Mouse (Mus musculus) subcutaneous adipose tissue, adult 2 months (tissue): ENCODE measurements around the gene Cd3e. TPM values are rescaled to one million over a fixed set of nuclear protein-coding genes. Genes with fewer than 3 reads are reported as not detected.

Source experiments
- polyA plus RNA-seq: library from polyadenylated mRNA; depleted of rRNA; stranded (reverse); fragments of >200 nt; gene quantifications from 2 replicates; pipeline ENCODE4 v1.2.3, GENCODE M21; 2012; ENCODE audit warnings: low replicate concordance; rRNA removed

The Cd3e gene
- polyA plus RNA-seq: 1.0 and 1.3 TPM in 2 replicates

DNA sequence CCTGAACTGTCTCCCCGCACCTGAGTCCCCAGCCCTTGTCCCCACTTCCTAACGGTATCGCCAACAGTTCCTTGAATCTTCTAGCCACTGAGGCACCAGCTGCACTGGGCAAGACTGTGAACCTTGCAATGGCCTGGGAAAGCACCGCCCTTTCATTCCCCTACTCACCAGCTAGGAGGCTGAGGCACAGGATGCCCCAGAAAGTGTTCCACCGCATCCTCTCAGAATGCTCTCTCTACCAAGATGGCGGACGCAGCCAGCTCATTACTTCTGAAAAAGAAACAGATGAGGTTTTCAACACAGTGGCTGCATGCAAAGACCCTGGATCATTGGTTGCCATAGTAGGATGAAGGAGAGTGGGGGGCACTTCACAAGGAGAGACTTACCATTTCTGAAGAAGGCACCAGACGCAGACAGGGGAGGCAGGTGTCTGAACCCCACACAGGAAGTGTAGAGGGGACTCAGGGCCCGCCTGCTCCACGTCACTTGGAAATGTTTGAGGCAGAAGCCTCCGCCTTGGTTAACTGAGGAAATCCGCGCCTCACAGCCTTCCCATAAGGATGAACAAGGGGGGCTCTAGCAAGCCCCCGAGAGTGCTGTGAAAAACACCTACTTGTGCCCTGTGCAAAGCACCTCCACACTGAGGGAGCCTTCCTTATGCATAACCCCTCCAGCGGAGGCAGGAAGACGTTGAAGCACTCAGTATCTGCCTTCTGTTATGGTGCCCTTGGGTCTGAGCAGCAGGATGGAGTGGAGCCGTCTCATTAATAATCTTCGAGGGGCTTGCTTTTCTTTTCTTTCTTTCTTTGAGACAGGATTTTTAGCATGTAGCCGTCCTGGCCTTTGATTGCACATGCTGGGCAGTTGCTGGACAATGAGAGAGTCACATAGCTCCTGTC is at the start of gene Cd3e:
Gene Cd3e (minus strand): TSS at position 448 of the 899 bp plus-strand sequence.

GRCm38 (mm10) chr9:45055082-45055713 is 45.8 kb upstream of the Cd3e start, which contains the start of gene Mpzl3:
Mpzl3 (plus strand) TSS chr9:45055186.

DNA sequence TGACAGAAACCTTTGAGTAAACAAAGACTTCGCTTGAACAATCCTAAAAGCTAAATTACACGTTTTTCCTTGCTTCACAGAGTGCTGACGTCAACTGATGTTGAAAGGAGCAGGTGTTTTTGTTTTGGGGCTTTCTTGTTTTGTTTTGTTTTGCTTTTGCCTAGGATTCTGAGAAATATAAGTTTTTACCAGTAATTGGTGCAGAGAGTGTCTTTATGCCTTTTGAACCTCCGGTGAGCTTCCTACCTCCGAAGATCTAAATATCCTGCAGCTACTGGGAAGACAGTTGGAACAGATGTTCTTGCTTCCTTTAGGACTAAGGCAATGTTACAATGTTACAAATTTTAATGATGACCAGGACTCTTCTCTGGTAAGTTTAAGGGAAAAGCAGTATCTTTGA is 30.1 kb upstream of the Cd3e start, which contains the start of gene Mpzl2:
Gene Mpzl2 (plus strand): TSS at position 301 of the 400 bp plus-strand sequence.

GRCm38 (mm10) chr9:44981676-44982075 is 27.8 kb downstream of the Cd3e start, which contains the start of gene Cd3d:
Cd3d (plus strand) TSS chr9:44981786.

DNA sequence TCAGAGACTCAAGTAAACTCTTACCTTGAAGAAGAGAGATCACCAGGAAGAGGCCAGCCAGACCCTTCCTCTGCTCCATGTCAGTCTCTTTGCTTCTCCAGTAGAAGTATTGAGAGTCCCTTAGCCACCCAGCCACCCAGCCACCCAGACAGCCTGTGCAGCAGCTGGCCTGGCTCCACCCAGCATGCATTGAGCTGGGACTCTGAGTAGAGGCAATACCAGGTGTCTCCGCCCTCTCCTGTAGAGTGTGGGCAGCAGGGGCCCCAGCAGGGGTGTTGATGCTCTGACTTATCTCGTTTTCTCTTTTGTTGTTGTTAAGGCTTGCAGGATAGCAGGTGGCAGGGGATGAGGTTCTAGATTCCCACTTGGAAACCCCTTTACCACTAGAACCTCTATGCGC is 29.2 kb downstream of the Cd3e start, which contains the start of gene Cd3g:
Gene Cd3g (minus strand): TSS at position 190 of the 400 bp plus-strand sequence.

DNA sequence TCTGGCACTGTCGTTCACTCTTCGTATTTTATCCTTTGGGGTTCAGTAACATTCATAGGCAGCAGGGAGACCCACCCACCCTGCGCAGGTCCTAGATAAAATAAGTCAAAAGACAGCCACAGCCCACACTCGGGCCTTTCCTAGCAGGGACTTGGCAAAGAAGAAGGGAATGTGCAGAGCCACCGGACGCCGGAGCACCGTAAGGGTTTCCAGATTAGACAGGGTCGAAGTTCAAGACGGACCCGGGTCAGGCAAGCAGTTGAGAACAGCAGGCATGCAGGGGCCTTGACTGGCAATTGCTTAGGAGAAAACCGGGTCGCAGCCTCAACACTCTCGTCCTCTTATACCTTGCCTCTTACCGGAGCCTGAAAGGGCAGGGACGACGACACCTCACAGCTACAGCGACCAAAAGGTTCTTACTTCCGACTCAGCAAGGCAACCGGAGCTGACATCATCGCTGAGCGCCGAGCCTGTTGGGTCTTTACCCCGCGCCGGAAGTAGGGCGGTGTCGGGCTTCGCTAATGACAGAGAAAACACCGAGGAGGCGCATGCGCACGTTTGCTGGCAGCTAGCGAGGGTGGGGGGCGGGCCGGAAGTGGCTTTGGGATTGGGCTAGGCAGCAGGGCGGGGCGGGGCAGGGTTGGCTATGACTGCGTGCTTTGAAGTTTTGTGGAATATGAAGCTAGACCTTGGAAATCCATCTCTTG is 44.1 kb downstream of the Cd3e start, which contains the start of gene Ube4a:
Gene Ube4a (minus strand): TSS at position 475 of the 707 bp plus-strand sequence.

Other genes with a start within 250 kb of the Cd3e start
- 53.1 and 68.4 TPM in 2 replicates for gene Arcn1, start 241.8 kb downstream of the Cd3e start, polyA plus RNA-seq
- 60.9 and 74.9 TPM in 2 replicates for gene Ift46, start 241.7 kb downstream of the Cd3e start, polyA plus RNA-seq
- gene Tmem25, start 210.3 kb downstream of the Cd3e start, polyA plus RNA-seq: 1.0 and 4.3 TPM in 2 replicates
- gene Ttc36, start 206.6 kb downstream of the Cd3e start, polyA plus RNA-seq: 1.4 and 3.2 TPM in 2 replicates
- gene Kmt2a, start 128.3 kb downstream of the Cd3e start, polyA plus RNA-seq: 13.3 and 29.7 TPM in 2 replicates
- 364 and 507 TPM in 2 replicates for gene Atp5l, start 88.9 kb downstream of the Cd3e start, polyA plus RNA-seq
- gene Ube4a, start 44.0 kb downstream of the Cd3e start, polyA plus RNA-seq: 17.3 and 19.1 TPM in 2 replicates
- 0.43 and 0.90 TPM in 2 replicates for gene Cd3g, start 29.2 kb downstream of the Cd3e start, polyA plus RNA-seq
- gene Cd3d, start 27.8 kb downstream of the Cd3e start, polyA plus RNA-seq: 0.46 and 0.60 TPM in 2 replicates
- 3.0 and 11.0 TPM in 2 replicates for gene Mpzl2, start 30.2 kb upstream of the Cd3e start, polyA plus RNA-seq
- 0.75 and 3.1 TPM in 2 replicates for gene Mpzl3, start 45.6 kb upstream of the Cd3e start, polyA plus RNA-seq
- gene Jaml, start 69.6 kb upstream of the Cd3e start, polyA plus RNA-seq: 0.36 and 0.76 TPM in 2 replicates
- 0.24 and 4.2 TPM in 2 replicates for gene Scn2b, start 108.2 kb upstream of the Cd3e start, polyA plus RNA-seq
- gene Scn4b, start 128.8 kb upstream of the Cd3e start, polyA plus RNA-seq: 0.49 and 0.62 TPM in 2 replicates
- gene BC049352, start 172.4 kb upstream of the Cd3e start, polyA plus RNA-seq: 1.3 and 1.6 TPM in 2 replicates
- gene Tmprss4, start 194.5 kb upstream of the Cd3e start, polyA plus RNA-seq: 10.2 TPM in 1 of 2 replicates, not detected in the other